Mouse (Mus musculus) kidney, postnatal 0 days (tissue): ENCODE data around the gene Khdrbs2. TPM values are rescaled to one million over a fixed set of nuclear protein-coding genes. Genes with fewer than 3 reads are reported as not detected.
"Not testable (repeated sequence)": the region's sequence is repeated elsewhere in the genome, so short reads cannot be mapped to it uniquely, and the experiment has no call there.

Experiments
- ATAC-seq: fragments of 200-750 bp; cut with Nextera tagmentation; replicated peaks from 2 replicates; pipeline ENCODE4 v1.8.0; 2017; ENCODE audit warnings: low read depth, moderate number of reproducible peaks, moderate TSS enrichment, moderate library complexity; ENCODE audit not compliant: low FRiP score
- DNase-seq: peaks from one replicate; pipeline ENCODE4 v3.0.0-alpha.2; 2016; ENCODE audit warnings: low spot score
- H3K27ac ChIP-seq: fragments of 300-500 bp; sonication (generic); 2 replicates; pipeline ENCODE4 v1.5.1; 2014; ENCODE audit warnings: mild to moderate bottlenecking
- H3K27me3 ChIP-seq: fragments of 300-500 bp; sonication (generic); 2 replicates; pipeline ENCODE4 v1.6.1; 2014; ENCODE audit warnings: low read length, mixed read lengths; ENCODE audit not compliant: insufficient read depth
- H3K36me3 ChIP-seq: fragments of 300-500 bp; sonication (generic); 2 replicates; pipeline ENCODE4 v1.6.1; 2014; ENCODE audit warnings: low read length, mixed read lengths; ENCODE audit not compliant: insufficient read depth
- H3K4me1 ChIP-seq: fragments of 300-500 bp; sonication (generic); replicated peaks from 2 replicates; pipeline ENCODE4 v1.6.1; 2014; ENCODE audit warnings: antibody characterized with exemption, low read length, mixed read lengths; ENCODE audit not compliant: insufficient read depth
- H3K4me2 ChIP-seq: fragments of 300-500 bp; sonication (generic); 2 replicates; pipeline ENCODE4 v1.6.1; 2014; ENCODE audit warnings: mild to moderate bottlenecking, low read length, moderate library complexity, mixed read lengths
- H3K4me3 ChIP-seq: fragments of 300-500 bp; sonication (generic); replicated peaks from 2 replicates; pipeline ENCODE4 v1.5.1; 2014; ENCODE audit warnings: low read depth, low read length
- H3K9ac ChIP-seq: fragments of 300-500 bp; sonication (generic); 2 replicates; pipeline ENCODE4 v1.6.1; 2014; ENCODE audit warnings: low read depth, low read length
- H3K9me3 ChIP-seq: fragments of 300-500 bp; sonication (generic); replicated peaks from 2 replicates; pipeline ENCODE4 v1.6.1; 2016; ENCODE audit warnings: low read length, inconsistent platforms, mixed read lengths
- CTCF ChIP-seq: IDR thresholded peaks from 2 replicates; pipeline ENCODE4 v1.5.1; 2016; ENCODE audit warnings: antibody characterized with exemption, low read depth, mild to moderate bottlenecking, moderate library complexity
- WGBS: fragments of 180-500 bp; shearing (Covaris S2); extraction: QIAGEN DNeasy Blood & Tissue Kit; methylation state at CpG from one replicate; pipeline ENCODE4 v1.1.7; 2014; 5-methylcytosine and 5-hydroxymethylcytosine counted together
- polyA plus RNA-seq: library from polyadenylated mRNA; unstranded; fragments of >200 nt; fragmentation: Nextera tagmentation; extraction: Ambion mirVana; gene quantifications from 2 replicates; pipeline ENCODE4 v1.2.1, GENCODE M21; 2015

Khdrbs2 gene
- polyA plus RNA-seq, 1 experiment from 2014 or later = 1.5 TPM

GRCm38 (mm10) chr1:32503381-32503780, 330.9 kb downstream of the Khdrbs2 start:
- Histone ChIP-seq H3K9me3 (no peaks in the 10 kb centered on the region), H3K9ac (no peak overlapping the region), H3K27ac (no peak overlapping the region), H3K4me1 (no peaks in the 10 kb centered on the region), H3K4me3 (no peak overlapping the region), H3K4me2 (no peak overlapping the region), H3K36me3 (no peaks in the 10 kb centered on the region), H3K27me3 (no peaks in the 10 kb centered on the region)
- TF ChIP-seq CTCF = no peak
- ATAC-seq (no peak), DNase-seq (no peak)
- WGBS = 86% methylated on average over 6 of the region's 6 CpGs

- not testable (repeated sequence) for DNase-seq, H3K4me3 ChIP-seq, ATAC-seq, H3K27me3 ChIP-seq, H3K9me3 ChIP-seq, H3K9ac ChIP-seq, H3K4me1 ChIP-seq, H3K27ac ChIP-seq, H3K36me3 ChIP-seq, H3K4me2 ChIP-seq
- WGBS = 76% methylated on average over 2 of the region's 7 CpGs
These were observed 374.7 kb downstream of the Khdrbs2 start, which contains the start of gene Gm5415 for GRCm38 (mm10) chr1:32547194-32547593. Gm5415 (minus strand) TSS chr1:32547294.

- 82% methylated on average over 3 of the region's 3 CpGs for WGBS
- no peaks in the 10 kb centered on the region for H3K36me3 ChIP-seq
- no peaks in the 10 kb centered on the region for H3K4me1 ChIP-seq
- H3K27me3 ChIP-seq = no peaks in the 10 kb centered on the region
- no peaks in the 10 kb centered on the region for H3K9me3 ChIP-seq
- no peak for TF ChIP-seq CTCF
- no peak overlapping the region for H3K27ac ChIP-seq
- H3K4me2 ChIP-seq = no peak overlapping the region
- H3K4me3 ChIP-seq = no peak overlapping the region
- H3K9ac ChIP-seq = no peak overlapping the region
- DNase-seq (no peak), ATAC-seq (no peak)
These were observed 380.9 kb downstream of the Khdrbs2 start for GRCm38 (mm10) chr1:32553459-32553858.

DNA sequence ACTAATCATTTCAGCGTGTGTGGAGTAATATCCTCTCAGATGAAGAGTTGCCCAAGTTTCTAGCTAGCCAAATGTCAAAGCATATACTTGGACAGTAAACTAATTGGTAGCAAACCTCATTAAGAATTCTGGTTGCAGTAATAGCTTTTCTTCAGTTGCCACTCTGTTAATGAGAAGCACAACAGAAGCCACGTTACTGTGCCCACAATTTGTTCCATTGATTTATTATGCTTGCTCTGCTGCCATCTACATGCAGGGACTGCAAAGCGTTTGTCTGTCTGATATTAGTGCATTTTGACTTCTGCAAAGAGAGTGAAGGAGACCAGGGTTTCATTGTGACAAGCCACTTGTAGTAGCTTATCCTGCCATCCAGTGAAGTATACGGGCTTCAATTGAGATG, 381.4 kb downstream of the Khdrbs2 start:
- Histone ChIP-seq H3K36me3 (no peaks in the 10 kb centered on the region), H3K4me3 (no peak overlapping the region), H3K27ac (no peak overlapping the region), H3K9ac (no peak overlapping the region), H3K4me2 (no peak overlapping the region), H3K4me1 (no peaks in the 10 kb centered on the region), H3K27me3 (no peaks in the 10 kb centered on the region), H3K9me3 (no peaks in the 10 kb centered on the region)
- 51% methylated on average over 4 of the region's 4 CpGs for WGBS
- ATAC-seq = no peak
- peak; percentile 8 for DNase-seq
- peak; percentile 49 for TF ChIP-seq CTCF

DNA sequence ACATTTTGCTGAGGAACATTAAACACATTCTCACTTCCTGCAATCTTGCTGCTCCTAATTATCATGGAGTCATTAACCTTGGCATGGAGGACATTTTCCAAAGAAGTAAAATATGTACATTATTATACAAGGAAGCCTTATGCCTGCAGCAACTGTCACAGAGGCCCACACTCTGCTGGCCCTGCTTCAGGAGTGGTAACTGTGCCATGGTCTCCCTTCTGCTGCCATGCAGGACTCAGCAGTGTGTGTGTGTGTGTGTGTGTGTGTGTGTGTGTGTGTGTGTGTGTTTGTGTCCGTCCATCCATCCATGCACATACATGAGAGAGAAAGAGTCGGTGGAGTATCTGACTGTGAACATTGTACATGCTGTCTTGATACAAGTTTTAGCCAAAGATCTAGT, 396.4 kb downstream of the Khdrbs2 start:
- TF ChIP-seq CTCF = no peak
- ATAC-seq (no peak), DNase-seq (no peak)
- no peak overlapping the region for H3K4me3 ChIP-seq
- H3K9ac ChIP-seq = no peak overlapping the region
- no peaks in the 10 kb centered on the region for H3K4me1 ChIP-seq
- no peaks in the 10 kb centered on the region for H3K27me3 ChIP-seq
- H3K27ac ChIP-seq = no peak overlapping the region
- no peaks in the 10 kb centered on the region for H3K9me3 ChIP-seq
- H3K36me3 ChIP-seq = no peaks in the 10 kb centered on the region
- WGBS = 74% methylated on average over 2 of the region's 2 CpGs
- no peak overlapping the region for H3K4me2 ChIP-seq

DNA sequence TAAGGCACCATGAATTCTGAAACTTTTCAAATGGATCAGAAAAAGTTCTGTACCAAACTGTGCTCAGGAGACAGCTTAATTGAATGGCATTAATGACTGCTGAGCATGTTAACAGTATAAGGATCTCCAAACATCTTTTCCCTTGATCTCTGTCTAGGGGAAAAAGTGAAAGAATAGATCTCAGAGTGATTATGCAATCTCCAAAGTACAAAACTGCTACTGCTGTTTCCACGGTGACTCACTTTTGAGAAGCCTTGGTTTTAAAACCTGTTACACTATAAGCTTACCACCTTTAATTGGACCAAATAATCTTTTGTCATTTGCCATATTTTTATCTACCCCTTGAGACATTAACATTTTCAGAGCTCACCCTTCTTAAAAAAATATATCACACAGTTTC, 453.5 kb downstream of the Khdrbs2 start:
- H3K36me3 ChIP-seq = no peaks in the 10 kb centered on the region
- H3K4me2 ChIP-seq = no peak overlapping the region
- H3K27me3 ChIP-seq = no peaks in the 10 kb centered on the region
- no peak for TF ChIP-seq CTCF
- DNase-seq (no peak), ATAC-seq (no peak)
- 86% methylated on average over 1 of the region's 1 CpGs for WGBS
- H3K4me3 ChIP-seq = no peak overlapping the region
- no peak overlapping the region for H3K9ac ChIP-seq
- no peaks in the 10 kb centered on the region; the same call in 1 of the 2 replicates for H3K9me3 ChIP-seq
- no peak overlapping the region for H3K27ac ChIP-seq
- no peaks in the 10 kb centered on the region for H3K4me1 ChIP-seq
